ENCODE assay signal across 8 mouse cellular contexts in the genomic region with DNA sequence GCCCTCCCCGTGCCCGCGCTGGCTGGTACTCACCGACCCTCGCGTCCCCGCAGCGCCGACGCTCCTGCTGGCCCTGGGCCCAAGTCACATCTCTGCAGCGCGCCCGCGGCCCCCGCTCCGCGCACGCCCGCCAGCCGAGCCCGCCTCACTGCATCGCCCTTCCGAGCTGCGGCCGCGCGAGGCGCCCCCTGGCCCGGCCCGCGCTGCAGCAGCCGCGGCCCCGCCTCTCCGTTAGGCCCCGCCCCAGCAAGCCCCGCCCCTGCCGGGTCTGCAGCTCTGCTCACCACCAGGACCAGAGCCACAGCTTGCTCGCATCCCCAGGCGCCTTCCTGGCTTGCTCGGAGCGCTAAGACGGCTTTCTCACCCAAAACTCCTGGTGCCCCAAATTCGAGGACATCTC. TPM values are rescaled to one million over a fixed set of nuclear protein-coding genes. Genes with fewer than 3 reads are reported as not detected.
DNase-seq lines count a peak whose midpoint lies in the region; ATAC-seq and TF ChIP-seq lines count a peak whose summit lies in the region.

A gene (minus strand): TSS at position 205 of the 400 bp plus-strand sequence.

- TF ChIP-seq CTCF in brain, embryonic 14.5 days (IDR thresholded peaks at IDR 0.05; ENCODE audit: borderline replicate concordance, extremely low read depth, insufficient read depth, insufficient read length) = no peak

- H3K9me3 ChIP-seq in forebrain, embryonic 11.5 days (ENCODE audit: control insufficient read depth, low read length) = no peaks in the 10 kb centered on the region
- no peaks in the 10 kb centered on the region for H3K9me3 ChIP-seq in heart, embryonic 16.5 days (replicated peaks; ENCODE audit: control insufficient read depth, low read length)
- no peaks in the 10 kb centered on the region for H3K9me3 ChIP-seq in neural tube, embryonic 15.5 days (replicated peaks)

- H3K9ac ChIP-seq in forebrain, embryonic 11.5 days (ENCODE audit: low read length) = peak within 1 kb of the TSS; percentile 91
- H3K9ac ChIP-seq in heart, embryonic 16.5 days (ENCODE audit: low read length) = peak within 1 kb of the TSS; percentile 83
- peak within 1 kb of the TSS; percentile 47 for H3K9ac ChIP-seq in neural tube, embryonic 15.5 days (replicated peaks)

- peak within 1 kb of the TSS; percentile 66 for H3K4me3 ChIP-seq in forebrain, embryonic 11.5 days (ENCODE audit: low read depth, low read length)
- H3K4me3 ChIP-seq in heart, embryonic 16.5 days (ENCODE audit: low read length) = peak within 1 kb of the TSS; percentile 78
- peak within 1 kb of the TSS; percentile 54 for H3K4me3 ChIP-seq in neural tube, embryonic 15.5 days (replicated peaks)

- H3K27ac ChIP-seq in forebrain, embryonic 11.5 days (ENCODE audit: low read depth, low read length) = peak within 1 kb of the TSS; percentile 41
- H3K27ac ChIP-seq in heart, embryonic 16.5 days (ENCODE audit: low read length) = peak within 1 kb of the TSS; percentile 21
- peak within 1 kb of the TSS; percentile 52 for H3K27ac ChIP-seq in neural tube, embryonic 15.5 days (replicated peaks)

- H3K27me3 ChIP-seq in forebrain, embryonic 11.5 days (ENCODE audit: control insufficient read depth, insufficient read depth, low read length) = no peaks in the 10 kb centered on the region
- H3K27me3 ChIP-seq in heart, embryonic 16.5 days (ENCODE audit: control insufficient read depth, insufficient read depth, low read length) = no peaks in the 10 kb centered on the region
- no peaks in the 10 kb centered on the region; the same call in 1 of the 2 replicates for H3K27me3 ChIP-seq in neural tube, embryonic 15.5 days (replicated peaks)

- under 1% methylated on average over 33 of the region's 44 CpGs for WGBS in forebrain, embryonic 11.5 days
- WGBS in heart, embryonic 16.5 days = under 1% methylated on average over 44 of the region's 44 CpGs
- WGBS in neural tube, embryonic 15.5 days = under 1% methylated on average over 43 of the region's 44 CpGs

- peak; percentile 89 for ATAC-seq in forebrain, embryonic 11.5 days (replicated peaks; ENCODE audit: low FRiP score)
- peak; percentile 93 for ATAC-seq in heart, embryonic 16.5 days (replicated peaks; ENCODE audit: extremely low read depth, insufficient read depth, low FRiP score)
- peak; percentile 89 for ATAC-seq in neural tube, embryonic 15.5 days (ENCODE audit: low FRiP score)

- no peaks in the 10 kb centered on the region for H3K36me3 ChIP-seq in forebrain, embryonic 11.5 days (ENCODE audit: control insufficient read depth, insufficient read depth, low read length)
- no peaks in the 10 kb centered on the region for H3K36me3 ChIP-seq in heart, embryonic 16.5 days (ENCODE audit: control insufficient read depth, insufficient read depth)
- no peaks in the 10 kb centered on the region for H3K36me3 ChIP-seq in neural tube, embryonic 15.5 days

- peak; percentile 77 for DNase-seq in CD4-positive helper T cell, adult 2 months (ENCODE audit: low read depth, low spot score)
- peak; percentile 94 for DNase-seq in brain, embryonic 14.5 days (ENCODE audit: low read depth)
- peak; percentile 96 for DNase-seq in forebrain, embryonic 11.5 days (ENCODE audit: low spot score)
- DNase-seq in kidney, postnatal 25 days = peak; percentile 92 to 93
- peak; percentile 85 to 91 for DNase-seq in lung, adult 18-20 months
- peak; percentile 84 for DNase-seq in testis, postnatal 14 days (ENCODE audit: low spot score)

- H3K4me1 ChIP-seq in forebrain, embryonic 11.5 days (replicated peaks; ENCODE audit: control insufficient read depth, insufficient read depth, low read length) = peaks cover 25% of the 10 kb centered on the region
- H3K4me1 ChIP-seq in heart, embryonic 16.5 days (ENCODE audit: control insufficient read depth, insufficient read depth, low read length) = peaks cover 16% of the 10 kb centered on the region
- peaks cover 57% of the 10 kb centered on the region for H3K4me1 ChIP-seq in neural tube, embryonic 15.5 days

- peak; percentile 86 for TF ChIP-seq POLR2A in brain, embryonic 14.5 days (IDR thresholded peaks at IDR 0.05; ENCODE audit: borderline replicate concordance, extremely low read depth, insufficient read depth, insufficient read length, poor library complexity, severe bottlenecking)

- peak within 1 kb of the TSS; percentile 88 for H3K4me2 ChIP-seq in forebrain, embryonic 11.5 days (ENCODE audit: low read depth, low read length, severe bottlenecking)
- peak within 1 kb of the TSS; percentile 94 for H3K4me2 ChIP-seq in heart, embryonic 16.5 days (ENCODE audit: low read depth, low read length)
- peak within 1 kb of the TSS; percentile 69 for H3K4me2 ChIP-seq in neural tube, embryonic 15.5 days

RNA-seq across cellular contexts. Expression of the gene that starts here (rescaled TPM):
- polyA plus RNA-seq in brain, embryonic 14.5 days (2012; rRNA removed) = 25.0 and 28.2 TPM in 2 replicates
- 18.1 and 19.8 TPM in 2 replicates for polyA plus RNA-seq in forebrain, embryonic 11.5 days (2014; fragmentation: Nextera tagmentation; extraction: Ambion mirVana)
- polyA plus RNA-seq in heart, embryonic 16.5 days (2015; fragmentation: Nextera tagmentation; extraction: Ambion mirVana) = 5.3 and 5.8 TPM in 2 replicates
- 5.2 and 6.6 TPM in 2 replicates for polyA plus RNA-seq in neural tube, embryonic 15.5 days (2015; fragmentation: Nextera tagmentation; extraction: Ambion mirVana)

Comparison
In these comparisons a context has a peak if more than half of its experiments do, and no peak if none do; other contexts are left out.
1. Peak in every context shown above with its lines: DNase-seq, ATAC-seq, H3K4me3 ChIP-seq and H3K27ac ChIP-seq.